Mouse (Mus musculus) heart, embryonic 16.5 days (tissue): ENCODE results near the gene Slc22a23. TPM values are rescaled to one million over a fixed set of nuclear protein-coding genes. Genes with fewer than 3 reads are reported as not detected.
A peak's percentile ranks its signal among the peaks of the same experiment; 100 is the strongest.

ENCODE experiments used
- ATAC-seq: fragments of 200-750 bp; cut with Nextera tagmentation; replicated peaks from 2 replicates; pipeline ENCODE4 v1.8.0; 2017; ENCODE audit warnings: moderate number of reproducible peaks; ENCODE audit not compliant: insufficient read depth, low FRiP score; ENCODE audit errors: extremely low read depth
- H3K27ac ChIP-seq: fragments of 300-500 bp; sonication (generic); 2 replicates; pipeline ENCODE4 v1.5.1; 2014; ENCODE audit warnings: mild to moderate bottlenecking, low read length, control low read depth, moderate library complexity
- H3K27me3 ChIP-seq: fragments of 300-500 bp; sonication (generic); 2 replicates; pipeline ENCODE4 v1.6.1; 2014; ENCODE audit warnings: low read length, mixed read lengths; ENCODE audit not compliant: control insufficient read depth, insufficient read depth
- H3K36me3 ChIP-seq: fragments of 300-500 bp; sonication (generic); 2 replicates; pipeline ENCODE4 v1.6.1; 2014; ENCODE audit not compliant: control insufficient read depth, insufficient read depth
- H3K4me1 ChIP-seq: fragments of 300-500 bp; sonication (generic); 2 replicates; pipeline ENCODE4 v1.6.1; 2014; ENCODE audit warnings: low read length, mixed read lengths; ENCODE audit not compliant: control insufficient read depth, insufficient read depth
- H3K4me2 ChIP-seq: fragments of 300-500 bp; sonication (generic); 2 replicates; pipeline ENCODE4 v1.6.1; 2014; ENCODE audit warnings: low read depth, mild to moderate bottlenecking, control low read depth, low read length
- H3K4me3 ChIP-seq: fragments of 300-500 bp; sonication (generic); 2 replicates; pipeline ENCODE4 v1.5.1; 2014; ENCODE audit warnings: mild to moderate bottlenecking, control low read depth, low read length
- H3K9ac ChIP-seq: fragments of 300-500 bp; sonication (generic); 2 replicates; pipeline ENCODE4 v1.6.1; 2014; ENCODE audit warnings: low read length, control low read depth
- H3K9me3 ChIP-seq: fragments of 300-500 bp; sonication (generic); replicated peaks from 2 replicates; pipeline ENCODE4 v1.6.1; 2016; ENCODE audit warnings: low read length; ENCODE audit not compliant: control insufficient read depth
- WGBS: fragments of 180-500 bp; shearing (Covaris S2); extraction: QIAGEN DNeasy Blood & Tissue Kit; methylation state at CpG from one replicate; pipeline ENCODE4 v1.1.7; 2014; 5-methylcytosine and 5-hydroxymethylcytosine counted together
- polyA plus RNA-seq: library from polyadenylated mRNA; unstranded; fragments of >200 nt; fragmentation: Nextera tagmentation; extraction: Ambion mirVana; gene quantifications from 2 replicates; pipeline ENCODE4 v1.2.1, GENCODE M21; 2015

The Slc22a23 gene
- polyA plus RNA-seq, 1 experiment from 2014 or later, result 3.3 TPM

GRCm38 (mm10) chr13:34256676-34257075 lies 88.3 kb downstream of the Slc22a23 start:
- Histone ChIP-seq H3K4me2 (no peak overlapping the region), H3K4me1 (peaks cover 16% of the 10 kb centered on the region), H3K27ac (no peak overlapping the region), H3K9me3 (no peaks in the 10 kb centered on the region), H3K9ac (no peak overlapping the region), H3K4me3 (no peak overlapping the region), H3K27me3 (no peaks in the 10 kb centered on the region), H3K36me3 (no peaks in the 10 kb centered on the region)
- 90% methylated on average over 2 of the region's 2 CpGs for WGBS
- no peak for ATAC-seq

- no peak for ATAC-seq
- Histone ChIP-seq H3K4me2 (no peak overlapping the region), H3K27ac (no peak overlapping the region), H3K36me3 (no peaks in the 10 kb centered on the region), H3K4me1 (peaks cover 16% of the 10 kb centered on the region), H3K4me3 (no peak overlapping the region), H3K9ac (no peak overlapping the region), H3K27me3 (no peaks in the 10 kb centered on the region), H3K9me3 (no peaks in the 10 kb centered on the region)
- 36% methylated on average over 3 of the region's 3 CpGs for WGBS
Observed at GRCm38 (mm10) chr13:34255297-34255696, 89.7 kb downstream of the Slc22a23 start.

GRCm38 (mm10) chr13:34254691-34255090 lies 90.3 kb downstream of the Slc22a23 start:
- WGBS, result 26% methylated on average over 5 of the region's 5 CpGs

GRCm38 (mm10) chr13:34253736-34254135 lies 91.2 kb downstream of the Slc22a23 start:
- Histone ChIP-seq H3K36me3 (no peaks in the 10 kb centered on the region), H3K4me3 (no peak overlapping the region), H3K4me2 (no peak overlapping the region), H3K9me3 (no peaks in the 10 kb centered on the region), H3K27me3 (no peaks in the 10 kb centered on the region), H3K9ac (no peak overlapping the region), H3K4me1 (peaks cover 22% of the 10 kb centered on the region), H3K27ac (no peak overlapping the region)
- 86% methylated on average over 3 of the region's 3 CpGs for WGBS
- ATAC-seq, result no peak

More at GRCm38 (mm10) chr13:34254691-34255090, 90.3 kb downstream of the Slc22a23 start:
- Histone ChIP-seq H3K4me2 (no peak overlapping the region), H3K4me1 (peaks cover 16% of the 10 kb centered on the region), H3K9ac (no peak overlapping the region), H3K9me3 (no peaks in the 10 kb centered on the region), H3K27me3 (no peaks in the 10 kb centered on the region), H3K36me3 (no peaks in the 10 kb centered on the region), H3K4me3 (no peak overlapping the region), H3K27ac (peak overlapping the region; percentile 48)
- peak; percentile 76 for ATAC-seq

- no peaks in the 10 kb centered on the region for H3K27me3 ChIP-seq
- H3K4me1 ChIP-seq, result peaks cover 10% of the 10 kb centered on the region
- H3K9ac ChIP-seq, result no peak overlapping the region
- H3K27ac ChIP-seq, result no peak overlapping the region
- H3K4me2 ChIP-seq, result no peak overlapping the region
- no peak overlapping the region for H3K4me3 ChIP-seq
- H3K9me3 ChIP-seq, result no peaks in the 10 kb centered on the region
- WGBS, result 53% methylated on average over 15 of the region's 15 CpGs
- no peaks in the 10 kb centered on the region for H3K36me3 ChIP-seq
- ATAC-seq, result no peak
Observed at GRCm38 (mm10) chr13:34248941-34249920, 95.8 kb downstream of the Slc22a23 start.

- 61% methylated on average over 6 of the region's 6 CpGs for WGBS
- Histone ChIP-seq H3K9ac (no peak overlapping the region), H3K4me2 (no peak overlapping the region), H3K9me3 (no peaks in the 10 kb centered on the region), H3K27ac (no peak overlapping the region), H3K4me3 (no peak overlapping the region), H3K27me3 (no peaks in the 10 kb centered on the region), H3K36me3 (no peaks in the 10 kb centered on the region), H3K4me1 (peaks cover 6% of the 10 kb centered on the region; the same call in 1 of the 2 replicates)
- ATAC-seq, result no peak
Observed at GRCm38 (mm10) chr13:34248107-34248506, 96.9 kb downstream of the Slc22a23 start.

GRCm38 (mm10) chr13:34246821-34247220 lies 98.2 kb downstream of the Slc22a23 start:
- ATAC-seq, result no peak
- Histone ChIP-seq H3K4me3 (no peak overlapping the region), H3K27me3 (no peaks in the 10 kb centered on the region), H3K9ac (no peak overlapping the region), H3K9me3 (no peaks in the 10 kb centered on the region), H3K36me3 (no peaks in the 10 kb centered on the region), H3K4me2 (no peak overlapping the region), H3K4me1 (peaks cover 9% of the 10 kb centered on the region), H3K27ac (no peak overlapping the region)
- 51% methylated on average over 3 of the region's 3 CpGs for WGBS

GRCm38 (mm10) chr13:34245216-34245615 lies 99.8 kb downstream of the Slc22a23 start:
- H3K9me3 ChIP-seq, result no peaks in the 10 kb centered on the region
- H3K4me3 ChIP-seq, result no peak overlapping the region
- 59% methylated on average over 6 of the region's 6 CpGs for WGBS
- H3K9ac ChIP-seq, result no peak overlapping the region
- no peak overlapping the region for H3K4me2 ChIP-seq
- H3K4me1 ChIP-seq, result peaks cover 9% of the 10 kb centered on the region
- H3K27ac ChIP-seq, result no peak overlapping the region
- no peaks in the 10 kb centered on the region for H3K27me3 ChIP-seq
- ATAC-seq, result no peak
- no peaks in the 10 kb centered on the region for H3K36me3 ChIP-seq

GRCm38 (mm10) chr13:34244186-34244585 lies 100.8 kb downstream of the Slc22a23 start:
- 64% methylated on average over 1 of the region's 1 CpGs for WGBS
- no peak for ATAC-seq
- no peaks in the 10 kb centered on the region for H3K9me3 ChIP-seq
- H3K4me3 ChIP-seq, result no peak overlapping the region
- no peaks in the 10 kb centered on the region for H3K36me3 ChIP-seq
- no peaks in the 10 kb centered on the region for H3K27me3 ChIP-seq
- no peak overlapping the region for H3K9ac ChIP-seq
- H3K27ac ChIP-seq, result no peak overlapping the region
- H3K4me1 ChIP-seq, result peaks cover 6% of the 10 kb centered on the region
- no peak overlapping the region for H3K4me2 ChIP-seq
